Mouse (Mus musculus) frontal cortex, adult 2 months (tissue): ENCODE measurements around the gene Lypd8. TPM values are rescaled to one million over a fixed set of nuclear protein-coding genes. Genes with fewer than 3 reads are reported as not detected.

ENCODE experiments used
- DNase-seq, 2 experiments: peaks; one replicate each; pipeline ENCODE4 v3.0.0; 2022; ENCODE audit warnings: low spot score in 1 of 2; ENCODE audit errors: extremely low spot score in 1 of 2
- polyA plus RNA-seq: library from polyadenylated mRNA; depleted of rRNA; stranded (reverse); fragments of >200 nt; gene quantifications from 2 replicates; pipeline ENCODE4 v1.2.3, GENCODE M21; 2012; rRNA removed

Lypd8 gene
- polyA plus RNA-seq, 1 experiment: 0.16 TPM

GRCm38 (mm10) chr11:58382471-58382870, 3.6 kb downstream of the Lypd8 start:
- no peak for DNase-seq

- no peak for DNase-seq
Observed at GRCm38 (mm10) chr11:58399985-58400645, 21.3 kb downstream of the Lypd8 start.

- no peak for DNase-seq
Observed at GRCm38 (mm10) chr11:58400655-58401054, 21.8 kb downstream of the Lypd8 start.

GRCm38 (mm10) chr11:58408066-58408465, 29.2 kb downstream of the Lypd8 start:
- DNase-seq: no peak

GRCm38 (mm10) chr11:58418336-58418735, 39.5 kb downstream of the Lypd8 start:
- DNase-seq: peak in 1 of 2 experiments; percentile 5

GRCm38 (mm10) chr11:58420815-58421214, 42.0 kb downstream of the Lypd8 start, which contains the start of gene 1810065E05Rik:
1810065E05Rik (plus strand) TSS chr11:58421111.
- no peak for DNase-seq

GRCm38 (mm10) chr11:58432259-58432658, 53.4 kb downstream of the Lypd8 start, which contains the start of gene Gm12253:
Gm12253 (plus strand) TSS chr11:58432559.
- DNase-seq: no peak

GRCm38 (mm10) chr11:58437866-58438265, 59.0 kb downstream of the Lypd8 start:
- DNase-seq: no peak

Other genes starting within 250 kb of the Lypd8 start
- gene Gemin5, start 210.5 kb upstream of the Lypd8 start, polyA plus RNA-seq: 8.3 and 9.5 TPM in 2 replicates
- gene Mrpl22, start 207.4 kb upstream of the Lypd8 start, polyA plus RNA-seq: 45.4 and 58.9 TPM in 2 replicates
- 6.8 and 7.1 TPM in 2 replicates for gene Igtp, start 179.5 kb upstream of the Lypd8 start, polyA plus RNA-seq
- gene Irgm2, start 179.4 kb upstream of the Lypd8 start, polyA plus RNA-seq: 5.0 and 5.1 TPM in 2 replicates
- not detected in 2 replicates for gene 4930438A08Rik, start 104.2 kb upstream of the Lypd8 start, polyA plus RNA-seq
- 59.6 and 63.7 TPM in 2 replicates for gene Zfp692, start 72.0 kb upstream of the Lypd8 start, polyA plus RNA-seq
- gene Zfp672, start 48.7 kb upstream of the Lypd8 start, polyA plus RNA-seq: 50.1 and 52.2 TPM in 2 replicates
- gene Sh3bp5l, start 48.3 kb upstream of the Lypd8 start, polyA plus RNA-seq: 39.9 and 40.8 TPM in 2 replicates
- not detected in 2 replicates for gene 1810065E05Rik, start 42.1 kb downstream of the Lypd8 start, polyA plus RNA-seq
- not detected in 2 replicates for gene Gm12253, start 53.5 kb downstream of the Lypd8 start, polyA plus RNA-seq
- not detected in 2 replicates for gene Lypd9, start 73.9 kb downstream of the Lypd8 start, polyA plus RNA-seq
- gene Olfr30, start 83.2 kb downstream of the Lypd8 start, polyA plus RNA-seq: 0.06 TPM in 1 of 2 replicates, not detected in the other
- gene Olfr332, start 113.5 kb downstream of the Lypd8 start, polyA plus RNA-seq: 0.02 TPM in 1 of 2 replicates, not detected in the other
- not detected in 2 replicates for gene Olfr331, start 123.5 kb downstream of the Lypd8 start, polyA plus RNA-seq
- gene Olfr330, start 155.8 kb downstream of the Lypd8 start, polyA plus RNA-seq: not detected in 2 replicates
- gene Olfr329-ps, start 167.4 kb downstream of the Lypd8 start, polyA plus RNA-seq: not detected in 2 replicates
- gene Olfr328, start 176.6 kb downstream of the Lypd8 start, polyA plus RNA-seq: not detected in 2 replicates
- not detected in 2 replicates for gene Olfr224, start 191.5 kb downstream of the Lypd8 start, polyA plus RNA-seq
- not detected in 2 replicates for gene Olfr325, start 198.7 kb downstream of the Lypd8 start, polyA plus RNA-seq
- 0.02 and 0.06 TPM in 2 replicates for gene Olfr324, start 216.1 kb downstream of the Lypd8 start, polyA plus RNA-seq
- not detected in 2 replicates for gene 2210407C18Rik, start 237.0 kb downstream of the Lypd8 start, polyA plus RNA-seq